Mouse (Mus musculus) embryonic facial prominence, embryonic 10.5 days (tissue): Measurements from ENCODE around the gene Plekha3. TPM values are rescaled to one million over a fixed set of nuclear protein-coding genes. Genes with fewer than 3 reads are reported as not detected.

Experiments used
- polyA plus RNA-seq: library from polyadenylated mRNA; unstranded; fragments of >200 nt; fragmentation: Nextera tagmentation; extraction: Ambion mirVana; gene quantifications from 2 replicates; pipeline ENCODE4 v1.2.1, GENCODE M21; 2016

Plekha3 gene
- polyA plus RNA-seq, 1 experiment from 2014 or later: 12.0 TPM

Other genes starting within 250 kb of the Plekha3 start
- gene Prkra, start 27.3 kb upstream of the Plekha3 start, polyA plus RNA-seq: 84.4 and 85.0 TPM in 2 replicates
- gene Pjvk, start 26.8 kb upstream of the Plekha3 start, polyA plus RNA-seq: 0.36 and 0.56 TPM in 2 replicates
- gene Fkbp7, start 2.2 kb upstream of the Plekha3 start, polyA plus RNA-seq: 18.9 and 24.6 TPM in 2 replicates